Mouse (Mus musculus): Measurements from ENCODE around the gene Slc25a23. TPM values are rescaled to one million over a fixed set of nuclear protein-coding genes. Genes with fewer than 3 reads are reported as not detected.

The Slc25a23 gene
- total RNA-seq, 2 experiments from 2014 or later: 6.2 to 21.2 TPM

DNA sequence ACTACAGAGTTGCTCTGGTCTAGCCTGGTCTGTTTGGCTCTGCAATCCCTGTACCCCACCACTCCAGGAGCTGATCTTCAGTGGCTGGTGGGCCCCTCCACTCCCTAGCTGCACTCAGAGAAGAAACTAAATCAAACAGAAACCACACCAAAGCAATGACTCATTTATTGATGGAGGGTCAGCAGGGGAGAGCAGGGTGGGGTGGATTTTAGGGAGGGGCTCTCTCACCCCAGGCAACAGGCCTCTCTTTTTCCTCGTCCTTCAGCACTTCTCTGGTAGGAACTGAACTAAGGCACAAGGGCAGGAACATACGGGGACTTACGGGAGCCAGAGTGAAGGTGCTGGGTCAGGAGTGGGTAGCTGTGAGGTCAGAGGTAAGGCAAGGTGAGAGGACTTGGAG, 20.3 kb upstream of the Slc25a23 start:
- no peak for ATAC-seq (replicated peaks; ENCODE audit: low FRiP score, low TSS enrichment, poor library complexity, severe bottlenecking)

DNA sequence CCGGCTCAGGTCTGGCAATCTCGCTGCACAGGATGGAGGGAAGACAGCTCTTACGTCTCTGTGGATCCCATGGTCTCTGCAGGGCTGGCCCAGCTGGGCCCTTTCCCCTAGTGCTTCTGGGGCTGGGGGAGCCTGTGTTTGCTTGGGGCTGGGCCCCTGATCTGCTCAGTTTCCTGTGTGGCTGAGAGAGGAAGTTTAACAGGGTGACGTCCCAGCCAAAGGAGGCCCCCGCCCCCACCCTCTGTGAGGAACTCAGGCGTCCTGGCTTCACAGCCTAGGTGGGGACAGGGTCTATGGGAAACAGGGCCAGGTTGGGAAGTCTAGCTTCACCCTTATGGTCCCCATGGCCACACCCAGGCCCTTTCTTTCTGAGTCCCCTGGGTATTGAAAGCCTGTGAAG, 18.7 kb upstream of the Slc25a23 start, which contains the start of gene Dennd1c:
Gene Dennd1c, minus strand, starts transcription at position 179 of the 400 bp plus-strand sequence.
- peak; percentile 46 for ATAC-seq (replicated peaks; ENCODE audit: low FRiP score, low TSS enrichment, poor library complexity, severe bottlenecking)

DNA sequence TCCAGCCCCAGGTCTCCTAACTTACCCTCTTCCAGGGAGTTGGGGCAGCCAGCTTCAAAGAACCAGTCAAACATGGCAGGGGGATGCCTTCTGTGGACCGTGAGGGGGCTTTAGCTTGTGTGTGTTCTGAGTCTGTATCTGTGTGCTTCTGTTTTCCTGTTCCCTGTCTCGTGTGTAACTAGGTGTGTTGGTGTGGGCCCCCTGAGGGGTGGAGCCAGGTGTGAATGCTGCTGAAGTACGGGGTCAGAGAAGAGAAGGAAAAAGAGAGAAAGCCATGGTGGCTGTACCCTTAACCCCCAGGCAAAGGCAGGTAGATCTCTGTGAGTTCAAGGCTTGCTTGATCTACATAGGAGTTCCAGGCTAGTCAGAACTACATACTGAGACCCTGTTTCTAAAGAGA, 17.3 kb upstream of the Slc25a23 start:
- ATAC-seq (replicated peaks; ENCODE audit: low FRiP score, low TSS enrichment, poor library complexity, severe bottlenecking): no peak

DNA sequence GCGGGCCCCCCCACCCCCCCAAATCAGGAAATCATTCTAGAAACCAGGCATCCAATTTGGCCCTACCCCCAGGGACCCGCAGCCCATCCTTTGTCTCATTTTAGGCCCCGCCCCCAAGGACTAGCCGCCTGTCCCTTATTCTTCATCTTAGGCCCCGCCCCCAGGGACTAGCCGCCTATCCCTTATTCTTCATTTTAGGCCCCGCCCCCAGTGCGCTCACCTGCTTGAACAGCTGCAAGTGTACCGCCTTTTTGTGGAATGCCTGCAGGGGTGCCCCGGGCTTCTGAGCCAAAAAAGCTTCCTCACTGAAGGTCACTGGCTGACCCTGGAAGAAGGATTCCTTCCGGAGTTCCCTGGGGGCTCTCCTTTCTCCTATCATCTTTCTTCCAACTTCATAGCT, 11.0 kb upstream of the Slc25a23 start:
- ATAC-seq (replicated peaks; ENCODE audit: low FRiP score, low TSS enrichment, poor library complexity, severe bottlenecking): no peak

DNA sequence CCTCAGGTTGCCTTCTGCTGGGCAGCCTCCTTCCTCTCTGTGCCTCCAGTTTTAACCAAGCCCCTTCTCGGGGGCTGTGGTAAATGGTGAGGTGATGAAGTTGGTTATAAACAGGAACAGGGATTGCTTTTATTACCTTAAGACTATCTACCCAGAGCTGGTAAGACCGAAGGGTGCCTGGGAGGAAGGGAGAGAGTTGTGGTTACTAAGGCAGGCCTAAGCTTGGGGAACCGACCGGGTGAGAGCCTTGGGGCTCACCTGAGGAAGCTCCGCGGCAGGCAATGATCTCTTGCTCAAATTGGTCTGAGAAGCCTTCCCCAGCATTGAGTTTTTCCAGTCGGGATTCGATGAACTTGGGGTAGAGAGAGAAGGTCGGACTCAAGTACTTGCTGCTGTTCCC, 10.6 kb upstream of the Slc25a23 start:
- ATAC-seq (replicated peaks; ENCODE audit: low FRiP score, low TSS enrichment, poor library complexity, severe bottlenecking): no peak

DNA sequence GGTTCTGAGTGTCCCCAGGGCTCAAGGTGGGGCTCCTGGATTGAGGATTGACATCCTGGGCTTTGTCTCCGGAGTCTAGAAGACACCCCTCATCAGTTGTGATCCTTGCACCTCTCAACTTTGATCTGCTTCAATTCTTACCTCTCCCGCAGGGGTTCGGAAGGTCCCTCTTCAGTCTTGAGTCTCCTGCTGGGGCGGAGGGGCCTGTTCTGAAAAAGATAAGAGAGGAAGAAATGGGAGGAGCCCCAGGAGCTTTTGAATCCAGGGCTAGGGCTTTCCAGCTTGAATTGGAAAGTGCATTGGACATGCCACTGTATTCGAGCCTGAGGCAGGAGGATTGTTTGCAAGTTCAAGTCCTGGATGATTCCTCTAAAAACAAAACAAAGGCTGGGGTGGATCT, 7.2 kb upstream of the Slc25a23 start:
- peak; percentile 60 for ATAC-seq (replicated peaks; ENCODE audit: low FRiP score, low TSS enrichment, poor library complexity, severe bottlenecking)

DNA sequence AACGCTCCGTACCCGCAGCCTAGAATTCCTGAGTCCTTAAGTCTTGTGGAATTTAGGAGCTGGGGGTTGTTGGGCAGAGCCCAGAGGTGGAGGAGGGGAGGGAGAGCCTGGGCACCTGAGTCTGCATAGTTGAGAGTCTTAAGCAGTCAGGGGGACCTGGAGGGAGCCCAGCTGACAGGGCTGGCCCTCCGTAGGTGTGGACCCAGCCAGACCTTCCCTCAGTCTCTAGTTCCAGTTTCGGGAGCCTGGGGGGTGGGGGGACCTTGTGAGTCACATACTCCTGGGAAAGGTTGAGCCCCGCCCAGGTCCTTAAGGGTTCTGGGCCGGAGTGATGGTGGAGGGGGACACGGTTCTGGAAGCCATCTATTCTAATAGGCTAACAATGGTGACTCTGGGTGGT, 3.4 kb upstream of the Slc25a23 start:
- no peak for ATAC-seq (replicated peaks; ENCODE audit: low FRiP score, low TSS enrichment, poor library complexity, severe bottlenecking)

DNA sequence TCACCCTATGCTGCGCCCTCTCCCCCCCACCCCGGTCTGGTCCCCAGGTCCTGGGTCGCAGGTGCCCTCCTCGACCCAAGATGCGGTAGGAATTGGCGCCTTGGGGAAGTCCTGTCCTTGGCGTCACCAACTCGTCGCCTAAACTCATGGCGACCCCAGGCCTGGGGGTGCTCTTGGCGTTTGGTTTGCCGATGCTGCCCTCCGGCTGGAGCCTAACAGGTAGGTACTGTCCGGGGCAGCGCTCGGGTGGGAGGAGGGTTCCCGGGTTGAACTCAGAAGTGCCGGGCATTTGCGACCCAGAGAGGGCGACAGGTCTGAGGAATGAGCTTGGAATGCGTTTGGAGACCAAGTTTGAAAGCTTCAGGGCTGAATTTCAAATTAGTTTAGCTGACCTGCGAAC, 2.9 kb upstream of the Slc25a23 start:
- no peak for ATAC-seq (replicated peaks; ENCODE audit: low FRiP score, low TSS enrichment, poor library complexity, severe bottlenecking)

DNA sequence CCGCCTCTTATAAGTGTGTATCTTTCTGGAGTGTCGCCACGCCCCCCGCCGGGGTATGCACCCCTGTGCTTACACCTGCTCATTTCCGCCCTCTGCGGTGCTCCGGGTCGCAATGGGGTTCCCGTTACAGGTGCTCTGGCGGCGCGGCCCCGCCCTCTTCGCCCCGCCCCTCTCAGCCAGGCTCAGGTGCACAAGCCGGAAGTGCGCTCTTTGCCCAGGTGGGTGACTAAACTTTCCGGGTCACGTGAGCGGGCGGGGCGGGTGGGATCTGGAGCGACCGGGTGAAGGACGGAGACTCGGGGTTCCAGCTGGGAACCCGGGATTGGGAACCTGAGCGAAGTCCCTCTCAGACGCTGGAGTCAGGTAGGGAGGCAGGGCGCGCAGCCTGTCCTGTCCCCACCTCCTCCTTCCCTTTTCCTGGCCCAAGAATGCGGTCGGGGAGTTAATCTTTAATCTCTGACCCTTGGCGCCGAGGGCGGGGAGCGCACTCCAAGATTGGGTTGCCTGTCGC, 2.4 kb upstream of the Slc25a23 start:
- ATAC-seq (replicated peaks; ENCODE audit: low FRiP score, low TSS enrichment, poor library complexity, severe bottlenecking): no peak

DNA sequence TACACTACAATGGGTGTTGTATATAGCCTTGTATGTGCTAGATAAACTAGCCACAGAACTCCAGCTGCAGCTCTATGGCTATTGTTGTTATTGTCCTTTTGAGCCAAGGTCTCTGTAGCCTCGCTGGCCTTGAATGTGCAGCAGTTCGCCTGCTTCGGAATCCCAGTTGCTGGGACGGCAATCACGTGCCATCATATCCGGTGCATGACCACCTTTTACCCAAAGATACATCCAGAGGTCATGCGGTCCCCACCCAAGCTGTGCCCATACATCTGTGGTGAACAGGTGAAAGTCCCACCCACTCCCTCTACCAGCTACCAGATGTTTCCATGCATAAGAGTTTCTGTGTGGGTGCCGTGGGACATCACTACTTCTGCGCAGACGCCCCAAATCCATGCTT, 1.4 kb upstream of the Slc25a23 start:
- 0 out of 2 replicates have a peak, but pooled peaks have one; percentile 5 for ATAC-seq (replicated peaks; ENCODE audit: low FRiP score, low TSS enrichment, poor library complexity, severe bottlenecking)

DNA sequence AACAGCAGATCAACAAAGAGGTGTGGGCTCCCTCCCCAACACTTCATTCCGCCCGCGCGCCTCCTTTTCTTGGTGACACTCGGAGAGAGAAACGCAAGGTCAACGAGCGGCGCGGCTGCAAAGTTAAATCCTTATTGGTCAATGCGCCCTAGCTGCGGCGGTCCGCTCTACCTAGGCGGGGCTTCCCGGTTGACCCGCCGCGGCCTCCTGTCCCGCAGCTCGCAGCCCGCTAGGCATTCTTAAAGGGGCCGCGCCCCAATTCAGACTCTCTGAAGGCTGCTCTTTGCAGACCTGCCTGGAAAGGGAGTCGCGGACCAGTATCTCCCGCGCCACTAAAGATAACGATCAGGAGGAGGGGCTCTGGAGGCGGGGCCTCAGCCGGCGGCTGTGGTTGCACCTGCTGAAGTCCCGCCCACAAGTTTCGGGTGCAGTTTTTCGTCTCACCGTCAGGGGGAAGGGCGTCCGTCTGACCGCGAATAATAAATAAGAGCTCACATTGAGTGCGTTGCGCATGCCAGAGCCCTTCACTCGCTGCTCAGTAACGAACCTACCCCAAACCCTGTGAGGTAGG, 653 bp upstream of the Slc25a23 start:
- ATAC-seq (replicated peaks; ENCODE audit: low FRiP score, low TSS enrichment, poor library complexity, severe bottlenecking): peak; percentile 78

DNA sequence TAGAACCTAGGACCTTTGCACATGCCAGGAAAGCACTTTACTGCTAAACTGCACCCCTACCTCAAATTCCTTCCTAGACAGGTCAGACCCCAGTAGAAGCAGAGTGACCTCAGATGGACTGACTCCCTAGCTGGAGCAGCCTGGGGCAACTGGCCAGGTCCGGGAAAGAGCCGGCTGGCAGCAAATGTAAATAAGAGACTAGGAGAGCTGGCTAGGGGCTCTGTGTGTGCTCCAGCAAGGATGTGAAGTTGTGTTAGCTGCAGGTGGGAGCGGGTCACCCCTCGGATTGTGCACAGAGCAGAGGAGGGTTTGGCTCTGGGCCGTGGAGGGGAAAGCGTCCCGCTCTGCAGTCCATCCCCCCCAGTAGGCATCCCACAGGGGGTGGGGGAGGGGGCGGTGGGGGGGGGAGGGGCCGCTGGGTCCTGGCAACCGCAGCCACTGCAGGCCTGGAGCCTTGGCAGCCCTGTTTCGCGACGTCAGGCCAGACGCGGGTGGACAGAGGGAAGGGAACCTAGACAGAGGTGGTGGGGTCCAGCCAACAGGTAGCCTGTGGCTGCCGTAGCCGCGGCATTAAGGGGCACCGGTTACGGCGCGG, 675 bp downstream of the Slc25a23 start, which contains the start of gene Crb3:
Gene Crb3, plus strand, starts transcription at position 215 of the 595 bp plus-strand sequence.
- no peak for ATAC-seq (replicated peaks; ENCODE audit: low FRiP score, low TSS enrichment, poor library complexity, severe bottlenecking)

DNA sequence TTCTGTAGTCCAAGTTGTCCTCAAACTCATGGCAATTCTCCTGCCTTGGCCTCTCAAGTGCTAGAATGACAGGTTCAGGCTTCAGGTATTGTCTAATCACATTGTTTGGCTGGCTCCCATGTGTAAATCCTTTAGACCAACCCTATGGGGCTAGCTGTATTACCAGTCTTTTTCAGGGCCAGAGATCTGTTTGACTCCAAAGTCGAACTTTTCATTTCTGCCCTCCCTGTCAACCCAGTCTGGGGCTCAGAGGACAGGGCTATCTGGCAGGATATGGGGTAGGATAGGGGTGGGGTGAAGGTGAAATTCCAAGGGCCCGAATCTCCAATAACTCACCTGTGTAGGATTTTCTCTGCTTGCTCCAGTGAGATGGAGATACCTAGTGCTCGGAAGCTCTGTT, 3.4 kb downstream of the Slc25a23 start:
- ATAC-seq (replicated peaks; ENCODE audit: low FRiP score, low TSS enrichment, poor library complexity, severe bottlenecking): no peak

DNA sequence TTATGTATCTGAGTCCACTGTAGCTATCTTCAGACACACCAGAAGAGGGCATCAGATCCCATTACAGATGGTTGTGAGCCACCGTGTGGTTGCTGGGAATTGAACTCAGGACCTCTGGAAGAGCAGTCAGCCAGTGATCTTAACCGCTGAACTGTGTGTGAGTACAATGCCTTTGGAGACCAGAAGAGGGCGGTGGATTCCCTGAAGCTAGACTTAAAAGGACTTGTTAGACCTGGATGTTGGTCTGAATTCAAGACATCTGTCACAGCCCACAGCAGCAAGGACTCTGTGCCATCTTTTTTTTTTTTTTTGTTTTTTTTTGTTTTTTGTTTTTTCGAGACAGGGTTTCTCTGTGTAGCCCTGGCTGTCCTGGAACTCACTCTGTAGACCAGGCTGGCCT, 8.0 kb downstream of the Slc25a23 start:
- peak; percentile 67; the same call in 1 of the 2 replicates for ATAC-seq (replicated peaks; ENCODE audit: low FRiP score, low TSS enrichment, poor library complexity, severe bottlenecking)

DNA sequence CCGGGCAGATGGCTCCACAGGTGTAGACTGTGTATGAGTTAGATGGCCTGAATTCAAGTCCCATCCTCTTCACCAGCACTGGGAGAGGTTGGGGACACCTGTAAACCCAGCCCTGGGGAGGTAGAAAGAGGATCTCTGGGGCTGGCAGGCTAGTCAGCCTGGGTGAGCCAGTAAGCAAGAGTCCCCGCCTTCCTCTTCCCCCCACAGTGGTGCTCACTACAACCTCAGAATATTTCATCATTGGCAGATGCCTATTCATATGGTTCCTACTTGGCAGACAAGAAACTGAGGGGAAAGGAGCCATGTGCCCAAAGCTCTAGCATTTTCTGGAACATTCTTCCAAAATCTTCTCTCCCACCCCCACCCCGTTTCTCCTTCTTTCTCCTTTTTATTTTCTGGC, 10.8 kb downstream of the Slc25a23 start:
- no peak for ATAC-seq (replicated peaks; ENCODE audit: low FRiP score, low TSS enrichment, poor library complexity, severe bottlenecking)

DNA sequence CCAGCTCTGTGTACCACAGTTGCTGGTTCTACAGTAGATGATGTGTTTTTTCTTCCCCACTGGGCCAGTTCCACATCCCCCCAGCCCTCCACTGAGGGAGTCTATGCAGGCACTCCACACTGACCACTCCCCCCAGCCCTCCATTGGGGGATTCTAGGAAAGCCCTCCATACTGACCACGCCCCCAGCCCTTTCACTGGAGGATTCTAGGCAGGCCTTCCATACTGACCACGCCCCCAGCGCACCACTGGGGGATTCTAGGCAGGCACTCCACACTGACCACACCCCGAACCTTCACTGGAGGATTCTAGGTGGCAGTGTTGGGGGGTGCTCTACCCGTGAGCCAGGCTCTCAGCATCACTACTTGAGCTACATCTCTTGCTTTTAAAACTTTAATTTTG, 12.3 kb downstream of the Slc25a23 start:
- ATAC-seq (replicated peaks; ENCODE audit: low FRiP score, low TSS enrichment, poor library complexity, severe bottlenecking): peak; percentile 55

DNA sequence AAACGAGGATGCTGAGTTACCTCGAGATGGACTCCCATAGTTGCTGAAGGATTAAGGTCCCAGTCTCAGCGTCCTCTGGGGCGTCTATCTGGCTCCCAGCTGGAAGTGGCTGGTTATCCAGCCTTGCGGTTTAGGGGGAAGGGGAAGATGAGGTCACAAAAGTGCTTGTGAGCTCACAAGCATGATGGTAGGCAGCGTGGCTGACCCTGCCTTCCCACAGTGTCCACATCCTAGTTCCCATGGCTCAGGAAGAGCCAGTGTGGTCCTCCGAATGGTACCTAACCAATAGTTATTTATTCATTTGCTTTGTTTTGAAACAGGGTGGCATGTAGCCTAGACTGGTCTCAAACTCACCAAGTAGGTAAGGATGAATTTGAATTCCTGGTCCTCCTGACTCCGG, 18.1 kb downstream of the Slc25a23 start, which contains the start of gene Slc25a41:
Gene Slc25a41, minus strand, starts transcription at position 101 of the 400 bp plus-strand sequence.
- no peak for ATAC-seq (replicated peaks; ENCODE audit: low FRiP score, low TSS enrichment, poor library complexity, severe bottlenecking)

DNA sequence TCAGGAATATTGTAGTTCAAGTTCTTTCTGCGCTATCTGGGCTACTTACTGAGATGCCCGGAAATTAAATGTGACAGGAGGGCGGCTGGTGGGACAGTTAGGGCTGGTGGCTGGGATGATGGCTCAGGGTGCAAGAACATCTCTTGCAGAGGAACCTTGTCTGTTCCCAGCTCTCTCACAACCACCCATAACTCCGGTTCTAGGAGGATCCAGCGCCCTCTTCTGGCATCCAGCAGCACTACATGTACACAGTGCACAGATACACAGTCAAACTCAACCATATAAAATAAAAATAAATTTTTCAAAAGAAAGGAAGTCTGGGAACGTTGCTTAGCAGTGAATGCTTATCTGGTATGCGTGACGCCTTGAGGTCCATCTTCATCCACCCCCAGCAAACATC, 20.7 kb downstream of the Slc25a23 start:
- no peak for ATAC-seq (replicated peaks; ENCODE audit: low FRiP score, low TSS enrichment, poor library complexity, severe bottlenecking)

DNA sequence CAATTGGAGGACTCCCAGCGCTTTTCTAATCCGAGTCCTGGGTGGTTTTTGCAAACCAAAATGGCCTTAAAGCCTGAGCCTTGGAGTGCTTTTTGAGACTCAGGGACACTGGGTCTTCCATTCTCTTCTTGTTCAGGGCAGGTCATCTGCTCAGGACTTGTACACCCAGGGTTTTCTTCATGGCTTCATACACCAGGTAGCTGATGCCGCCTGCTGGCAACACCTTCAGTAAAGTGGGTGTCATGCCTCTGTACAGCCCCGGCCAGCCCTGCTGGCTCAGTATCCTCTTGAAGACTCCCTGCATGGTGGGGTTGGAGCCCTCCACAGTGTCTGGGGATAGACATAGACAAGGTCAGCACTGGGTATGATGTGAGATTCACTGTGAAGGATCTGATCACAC, 26.8 kb downstream of the Slc25a23 start:
- ATAC-seq (replicated peaks; ENCODE audit: low FRiP score, low TSS enrichment, poor library complexity, severe bottlenecking): no peak

DNA sequence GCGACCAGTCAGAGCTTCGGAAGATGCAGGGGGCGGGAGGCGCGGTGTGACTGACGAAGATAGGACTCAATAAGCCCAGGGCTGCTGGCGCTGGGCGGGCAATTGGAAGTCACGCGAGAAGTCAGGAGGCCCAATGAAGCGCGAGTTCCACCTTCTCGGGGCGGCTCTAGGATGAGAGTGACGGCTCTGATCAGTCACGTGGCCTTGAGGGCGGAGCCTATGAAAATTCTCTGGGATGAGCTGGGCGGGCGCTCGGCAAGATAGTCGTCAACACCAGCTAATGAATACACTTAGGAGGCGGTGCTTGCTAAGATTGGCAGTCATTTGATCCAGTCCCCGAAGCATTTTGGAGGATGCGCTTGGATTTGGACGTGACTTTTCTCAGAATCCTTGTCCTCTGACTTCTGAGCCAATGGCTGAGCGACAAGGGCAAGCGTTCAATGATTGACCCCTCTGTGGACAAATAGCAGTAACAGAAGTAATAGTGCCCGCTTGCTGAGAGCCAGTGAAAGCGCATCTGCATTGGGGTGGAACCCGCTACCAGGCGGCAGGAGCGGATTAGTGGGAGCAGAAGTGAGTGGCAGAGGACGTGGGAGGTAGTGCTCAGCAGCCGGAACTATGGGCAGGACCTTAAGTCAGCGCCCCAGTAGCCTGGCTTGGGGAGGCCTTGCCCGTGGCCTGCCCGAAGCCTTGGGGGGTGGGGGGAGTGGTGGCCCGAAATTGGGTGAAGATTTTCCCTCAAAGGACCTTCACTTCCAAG, 27.8 kb downstream of the Slc25a23 start:
- peak; percentile 86 for ATAC-seq (replicated peaks; ENCODE audit: low FRiP score, low TSS enrichment, poor library complexity, severe bottlenecking)
